Mouse (Mus musculus) neural tube, embryonic 12.5 days (tissue): ENCODE measurements around the gene Hoxd9. TPM values are rescaled to one million over a fixed set of nuclear protein-coding genes. Genes with fewer than 3 reads are reported as not detected.

ENCODE experiments used
- ATAC-seq: fragments of 200-750 bp; cut with Nextera tagmentation; 2 replicates; pipeline ENCODE4 v1.8.0; 2017; ENCODE audit warnings: low read depth, mild to moderate bottlenecking, moderate TSS enrichment, moderate library complexity; ENCODE audit not compliant: low FRiP score
- H3K27ac ChIP-seq: fragments of 300-500 bp; sonication (generic); 2 replicates; pipeline ENCODE4 v1.5.1; 2016
- H3K27me3 ChIP-seq: fragments of 300-500 bp; sonication (generic); replicated peaks from 2 replicates; pipeline ENCODE4 v1.6.1; 2016; ENCODE audit warnings: mild to moderate bottlenecking
- H3K36me3 ChIP-seq: fragments of 300-500 bp; sonication (generic); 2 replicates; pipeline ENCODE4 v1.6.1; 2016; ENCODE audit warnings: mild to moderate bottlenecking
- H3K4me1 ChIP-seq: fragments of 300-500 bp; sonication (generic); 2 replicates; pipeline ENCODE4 v1.6.1; 2016
- H3K4me2 ChIP-seq: fragments of 300-500 bp; sonication (generic); replicated peaks from 2 replicates; pipeline ENCODE4 v1.6.1; 2016; ENCODE audit warnings: mild to moderate bottlenecking
- H3K4me3 ChIP-seq: fragments of 300-500 bp; sonication (generic); 2 replicates; pipeline ENCODE4 v1.5.1; 2016
- H3K9ac ChIP-seq: fragments of 300-500 bp; sonication (generic); 2 replicates; pipeline ENCODE4 v1.6.1; 2016; ENCODE audit warnings: mild to moderate bottlenecking
- H3K9me3 ChIP-seq: fragments of 300-500 bp; sonication (generic); 2 replicates; pipeline ENCODE4 v1.6.1; 2016; ENCODE audit warnings: mild to moderate bottlenecking
- WGBS: fragments of 180-500 bp; shearing (Covaris S2); methylation state at CpG from one replicate; pipeline ENCODE4 v1.1.7; 2016; 5-methylcytosine and 5-hydroxymethylcytosine counted together
- polyA plus RNA-seq: library from polyadenylated mRNA; unstranded; fragments of >200 nt; fragmentation: Nextera tagmentation; extraction: Ambion mirVana; gene quantifications from 2 replicates; pipeline ENCODE4 v1.2.1, GENCODE M21; 2016

Hoxd9 gene
- polyA plus RNA-seq, result 34.4 and 36.8 TPM in 2 replicates

DNA sequence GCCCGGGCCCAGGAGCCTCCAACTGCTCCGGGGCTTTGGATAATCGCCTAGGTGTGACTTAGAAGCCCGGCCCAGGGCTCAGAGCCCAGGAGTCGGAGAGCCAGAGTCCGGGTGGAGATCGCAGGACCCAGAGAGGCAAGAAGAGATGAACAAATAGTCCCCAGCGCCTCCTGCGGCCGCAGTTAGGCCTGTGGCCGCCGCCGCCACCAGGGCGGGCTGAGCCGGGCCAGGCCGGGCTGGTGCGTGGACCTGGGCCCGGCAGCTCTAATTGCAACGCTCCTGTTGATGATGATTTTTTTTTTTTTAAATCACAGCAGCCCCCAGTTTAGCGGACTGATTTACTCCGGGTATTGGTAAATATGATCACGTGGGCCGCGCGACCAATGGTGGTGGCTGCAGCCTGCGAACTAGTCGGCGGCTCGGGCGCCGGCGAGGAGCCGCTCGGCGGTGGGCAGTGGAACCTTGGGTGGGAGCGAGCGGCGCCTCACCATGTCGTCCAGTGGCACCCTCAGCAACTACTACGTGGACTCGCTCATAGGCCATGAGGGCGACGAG is at the start of gene Hoxd9:
Hoxd9 (plus strand) TSS at position 161 of the 555 bp plus-strand sequence.
- H3K9ac ChIP-seq, result peak within 1 kb of the TSS; percentile 96
- no peaks in the 10 kb centered on the region for H3K9me3 ChIP-seq
- no peaks in the 10 kb centered on the region for H3K36me3 ChIP-seq
- H3K4me1 ChIP-seq, result peaks cover 30% of the 10 kb centered on the region
- H3K27ac ChIP-seq, result peak within 1 kb of the TSS; percentile 83
- peak within 1 kb of the TSS; percentile 75 for H3K4me2 ChIP-seq
- peak; percentile 49 for ATAC-seq
- under 1% methylated on average over 43 of the region's 43 CpGs for WGBS
- H3K27me3 ChIP-seq, result peaks cover 73% of the 10 kb centered on the region
- peak within 1 kb of the TSS; percentile 54 for H3K4me3 ChIP-seq

DNA sequence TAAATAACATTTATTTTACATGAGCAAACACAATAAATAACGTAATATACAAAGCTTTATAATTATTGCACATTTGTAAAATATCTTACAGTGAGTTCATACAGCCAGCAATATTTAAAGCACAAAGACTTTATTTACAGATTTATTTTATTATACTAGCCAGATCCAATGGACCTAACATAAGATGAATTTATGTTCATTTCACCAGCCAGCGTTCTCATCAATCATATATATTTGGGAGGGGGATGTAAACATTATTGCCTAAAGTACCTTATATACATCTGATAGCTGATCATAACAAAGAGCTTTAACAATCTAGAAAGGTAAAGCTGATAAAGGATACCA is 44.6 kb upstream of the Hoxd9 start:
- H3K27me3 ChIP-seq, result peaks cover 81% of the 10 kb centered on the region
- no peak overlapping the region for H3K9ac ChIP-seq
- no peak for ATAC-seq
- no peaks in the 10 kb centered on the region for H3K9me3 ChIP-seq
- no peak overlapping the region for H3K27ac ChIP-seq
- no peak overlapping the region for H3K4me3 ChIP-seq
- H3K4me2 ChIP-seq, result no peak overlapping the region
- H3K4me1 ChIP-seq, result peaks cover 12% of the 10 kb centered on the region
- H3K36me3 ChIP-seq, result no peaks in the 10 kb centered on the region
- 37% methylated on average over 2 of the region's 2 CpGs for WGBS

DNA sequence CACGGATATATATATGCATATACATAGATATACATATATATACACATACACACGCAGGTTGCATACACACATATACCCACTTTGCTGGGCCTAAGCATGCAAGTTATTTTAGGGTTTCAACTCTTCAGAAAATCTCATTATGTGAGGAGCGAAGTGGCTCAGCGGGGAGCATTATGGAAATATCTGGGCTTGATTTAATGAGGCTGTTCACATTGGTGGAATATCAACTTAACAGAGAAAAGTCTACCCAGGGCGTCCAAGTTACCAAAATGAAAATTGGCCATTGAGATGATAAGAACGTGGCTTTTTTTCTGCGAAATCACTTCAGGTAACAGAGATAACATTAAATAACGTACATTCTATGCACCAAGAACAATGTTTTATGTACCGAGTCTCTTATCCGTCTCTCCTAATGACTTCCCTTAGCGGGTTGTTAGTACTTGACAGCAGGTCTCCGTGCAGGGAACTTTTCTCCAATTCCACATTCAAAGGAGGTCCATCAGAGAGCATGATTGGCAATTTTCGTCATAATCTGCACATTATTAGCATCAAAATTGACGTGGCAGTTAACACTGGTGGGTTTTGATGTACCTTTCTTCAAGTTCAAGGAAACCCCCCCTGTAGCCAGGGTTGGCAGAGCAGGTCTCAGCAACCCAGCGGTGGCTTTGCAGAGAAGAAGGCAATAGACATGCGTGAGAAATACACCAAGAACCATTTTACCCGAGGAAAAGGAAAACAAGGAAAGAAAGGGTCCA is 43.6 kb upstream of the Hoxd9 start:
- no peak for ATAC-seq
- peaks cover 17% of the 10 kb centered on the region for H3K4me1 ChIP-seq
- 9% methylated on average over 17 of the region's 17 CpGs for WGBS
- H3K4me2 ChIP-seq, result no peak overlapping the region
- H3K9me3 ChIP-seq, result no peaks in the 10 kb centered on the region
- no peak overlapping the region for H3K9ac ChIP-seq
- no peaks in the 10 kb centered on the region for H3K36me3 ChIP-seq
- H3K27me3 ChIP-seq, result peaks cover 81% of the 10 kb centered on the region
- no peak overlapping the region for H3K4me3 ChIP-seq
- H3K27ac ChIP-seq, result no peak overlapping the region

- H3K27ac ChIP-seq, result no peak overlapping the region
- 2% methylated on average over 20 of the region's 20 CpGs for WGBS
- no peaks in the 10 kb centered on the region for H3K36me3 ChIP-seq
- H3K4me3 ChIP-seq, result peak overlapping the region; percentile 33; the same call in 1 of the 2 replicates
- H3K9ac ChIP-seq, result no peak overlapping the region
- H3K4me1 ChIP-seq, result peaks cover 17% of the 10 kb centered on the region
- ATAC-seq, result no peak
- H3K4me2 ChIP-seq, result peak overlapping the region; percentile 62
- no peaks in the 10 kb centered on the region for H3K9me3 ChIP-seq
- H3K27me3 ChIP-seq, result peaks cover 81% of the 10 kb centered on the region
Measured at GRCm38 (mm10) chr2:74654743-74655419, 42.6 kb upstream of the Hoxd9 start.

DNA sequence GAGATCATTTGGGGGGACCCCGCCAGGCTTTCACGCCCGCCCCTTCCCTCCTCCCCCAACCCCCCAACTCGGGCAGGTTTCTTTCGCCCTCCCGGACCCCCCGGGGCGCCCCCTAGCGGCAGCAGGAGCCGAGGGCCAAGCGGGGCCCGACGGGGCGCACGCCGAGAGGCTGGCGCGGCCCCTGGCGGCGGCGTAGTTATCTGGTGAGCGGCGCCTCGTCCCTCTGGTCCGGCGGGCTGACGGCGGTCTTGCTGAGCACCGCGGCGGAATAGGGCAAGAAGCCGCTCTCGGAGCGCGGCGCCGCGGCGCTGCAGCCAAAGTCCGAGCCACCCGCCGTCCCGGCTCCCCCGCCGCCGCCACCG is 42.1 kb upstream of the Hoxd9 start:
- H3K4me2 ChIP-seq, result peak overlapping the region; percentile 62
- peak overlapping the region; percentile 33 for H3K4me3 ChIP-seq
- H3K9ac ChIP-seq, result peak overlapping the region; percentile 40; the same call in 1 of the 2 replicates
- H3K27ac ChIP-seq, result no peak overlapping the region
- 2% methylated on average over 29 of the region's 47 CpGs for WGBS
- no peaks in the 10 kb centered on the region for H3K36me3 ChIP-seq
- H3K4me1 ChIP-seq, result peaks cover 17% of the 10 kb centered on the region
- H3K27me3 ChIP-seq, result peaks cover 81% of the 10 kb centered on the region
- H3K9me3 ChIP-seq, result no peaks in the 10 kb centered on the region
- ATAC-seq, result 0 out of 2 replicates have a peak, but pooled peaks have one; percentile 18

DNA sequence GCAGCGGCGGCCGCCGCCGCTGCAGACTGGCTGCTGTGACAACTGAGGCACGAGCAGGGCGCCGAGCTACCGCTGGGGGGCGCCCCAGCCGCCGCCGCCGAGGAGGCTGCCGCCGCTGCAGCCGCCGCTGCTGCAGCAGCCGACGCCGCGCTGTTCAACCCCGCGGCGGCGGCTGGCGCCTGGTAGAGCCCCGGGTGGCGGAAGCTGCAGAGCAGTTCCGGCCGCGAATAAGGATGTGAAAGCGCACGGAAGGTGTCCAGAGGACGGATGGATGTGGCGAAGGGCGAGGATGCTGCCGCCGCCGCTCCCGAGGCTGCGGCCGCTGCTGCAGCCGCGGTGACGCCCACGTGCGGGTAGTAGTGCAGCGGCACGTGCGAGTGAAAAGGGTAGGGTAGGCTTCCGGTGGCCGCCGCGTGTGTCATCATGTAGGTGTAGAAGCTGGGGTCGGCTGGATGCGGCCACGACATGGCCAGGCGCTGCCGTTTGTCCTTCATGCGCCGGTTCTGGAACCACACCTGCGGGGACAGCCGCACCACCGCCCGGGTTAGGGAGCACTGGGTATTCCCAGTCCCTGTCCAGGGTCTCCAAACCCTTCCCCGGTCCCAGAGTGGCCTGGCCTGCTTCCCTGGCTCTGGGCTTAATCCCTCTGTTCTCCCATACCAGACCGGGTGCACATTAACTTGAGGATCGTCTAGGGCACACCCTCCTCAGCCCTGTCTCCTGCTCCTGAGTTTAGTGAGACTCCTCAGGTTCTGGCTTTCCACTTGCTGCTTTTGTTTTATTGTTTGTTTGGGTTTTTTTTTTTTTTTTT is 41.5 kb upstream of the Hoxd9 start:
- Histone ChIP-seq H3K4me1 (peaks cover 17% of the 10 kb centered on the region), H3K4me3 (peak overlapping the region; percentile 33), H3K27me3 (peaks cover 83% of the 10 kb centered on the region), H3K36me3 (no peaks in the 10 kb centered on the region), H3K9ac (peak overlapping the region; percentile 40; the same call in 1 of the 2 replicates), H3K4me2 (peak overlapping the region; percentile 62), H3K27ac (no peak overlapping the region), H3K9me3 (no peaks in the 10 kb centered on the region)
- WGBS, result under 1% methylated on average over 54 of the region's 69 CpGs
- peak; percentile 32; the same call in 1 of the 2 replicates for ATAC-seq

GRCm38 (mm10) chr2:74656632-74657021 is 40.9 kb upstream of the Hoxd9 start:
- no peaks in the 10 kb centered on the region for H3K36me3 ChIP-seq
- H3K4me1 ChIP-seq, result peaks cover 19% of the 10 kb centered on the region
- no peaks in the 10 kb centered on the region for H3K9me3 ChIP-seq
- H3K27ac ChIP-seq, result no peak overlapping the region
- ATAC-seq, result no peak
- 3% methylated on average over 4 of the region's 4 CpGs for WGBS
- peaks cover 87% of the 10 kb centered on the region for H3K27me3 ChIP-seq
- H3K4me2 ChIP-seq, result no peak overlapping the region
- no peak overlapping the region for H3K9ac ChIP-seq
- no peak overlapping the region for H3K4me3 ChIP-seq

DNA sequence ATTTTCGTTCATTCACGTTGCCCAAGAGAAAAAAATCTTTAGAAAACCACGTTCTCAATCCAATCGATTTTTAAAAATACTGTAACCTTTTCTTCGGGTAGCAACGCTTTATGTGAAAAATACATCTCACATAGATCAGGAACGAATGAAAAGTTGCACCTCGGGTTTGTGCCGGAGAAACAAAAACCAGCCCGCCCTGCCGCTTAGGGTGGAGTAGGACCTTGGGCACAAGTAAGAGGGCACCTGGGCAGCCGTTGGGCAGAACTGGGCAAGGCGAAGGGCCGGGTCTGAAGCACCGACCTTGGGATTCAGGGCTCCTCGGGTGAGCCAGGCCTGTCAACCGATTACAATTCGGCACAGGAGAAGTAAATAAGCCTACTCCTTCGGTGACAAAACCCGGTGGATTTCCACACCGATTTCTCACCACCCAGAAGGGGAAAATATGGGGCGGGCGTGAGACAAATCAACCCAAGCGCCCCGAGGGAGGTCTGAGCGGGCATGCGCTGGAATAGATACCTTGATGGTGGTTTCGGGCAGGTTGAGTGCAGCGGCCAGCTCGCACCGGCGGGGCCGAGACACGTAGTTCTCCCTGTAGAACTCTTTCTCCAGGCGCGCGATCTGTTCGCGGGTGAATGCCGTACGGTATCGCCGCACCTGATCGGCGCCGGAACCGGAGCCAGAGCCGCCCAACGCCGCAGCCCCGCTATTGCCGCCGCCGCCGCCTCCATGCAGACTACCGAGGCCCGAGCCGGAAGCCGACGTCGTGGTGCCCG is 40.1 kb upstream of the Hoxd9 start:
- H3K4me3 ChIP-seq, result peak overlapping the region; percentile 15; the same call in 1 of the 2 replicates
- peak overlapping the region; percentile 35 for H3K4me2 ChIP-seq
- peaks cover 87% of the 10 kb centered on the region for H3K27me3 ChIP-seq
- WGBS, result 2% methylated on average over 62 of the region's 62 CpGs
- H3K36me3 ChIP-seq, result no peaks in the 10 kb centered on the region
- no peaks in the 10 kb centered on the region for H3K9me3 ChIP-seq
- ATAC-seq, result no peak
- H3K27ac ChIP-seq, result no peak overlapping the region
- H3K9ac ChIP-seq, result peak overlapping the region; percentile 35; the same call in 1 of the 2 replicates
- H3K4me1 ChIP-seq, result peaks cover 20% of the 10 kb centered on the region

- ATAC-seq, result no peak
- under 1% methylated on average over 15 of the region's 15 CpGs for WGBS
- H3K9ac ChIP-seq, result peak overlapping the region; percentile 35
Measured at GRCm38 (mm10) chr2:74658024-74658666, 39.4 kb upstream of the Hoxd9 start.

DNA sequence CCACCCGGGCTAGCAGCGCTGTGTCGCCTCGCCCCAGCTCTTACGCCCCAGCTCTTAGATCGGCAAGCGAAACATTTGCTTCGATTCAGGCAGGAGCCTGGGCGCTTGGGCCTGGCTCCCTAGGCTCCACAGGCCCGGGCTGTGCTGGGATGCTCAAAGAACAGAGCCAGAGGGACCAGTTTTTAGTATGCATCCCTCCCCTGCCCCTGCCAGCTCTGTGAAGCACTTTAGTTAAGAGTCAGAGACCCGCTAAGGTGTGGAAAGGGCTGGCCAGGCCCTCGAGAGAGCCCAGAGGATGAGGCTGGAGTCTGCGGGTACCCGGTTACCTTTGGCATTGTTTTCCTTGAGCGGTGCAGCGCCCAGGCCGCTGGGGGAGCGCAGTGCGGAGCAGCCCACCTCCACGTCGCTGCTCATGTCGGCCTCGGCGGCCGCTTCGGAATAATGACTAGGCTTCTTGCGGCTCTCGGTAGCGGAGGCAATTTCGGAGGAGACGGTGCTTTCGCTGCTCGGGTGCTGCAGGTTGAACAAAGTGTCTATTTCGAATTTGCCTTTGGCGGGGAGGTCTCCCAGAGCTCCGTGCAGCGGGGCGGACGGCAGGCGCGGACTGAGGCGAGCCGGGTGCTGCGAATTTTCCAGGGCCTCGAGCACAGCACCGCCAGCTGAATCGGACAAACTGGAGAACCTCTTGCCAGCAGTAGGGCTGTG is 38.7 kb upstream of the Hoxd9 start:
- ATAC-seq, result no peak
- Histone ChIP-seq H3K4me3 (peak overlapping the region; percentile 20; the same call in 1 of the 2 replicates), H3K9me3 (no peaks in the 10 kb centered on the region), H3K9ac (peak overlapping the region; percentile 29), H3K4me1 (peaks cover 20% of the 10 kb centered on the region), H3K27ac (no peak overlapping the region), H3K27me3 (peaks cover 96% of the 10 kb centered on the region), H3K36me3 (no peaks in the 10 kb centered on the region), H3K4me2 (peak overlapping the region; percentile 23; the same call in 1 of the 2 replicates)
- WGBS, result under 1% methylated on average over 47 of the region's 47 CpGs

More at GRCm38 (mm10) chr2:74658024-74658666, 39.4 kb upstream of the Hoxd9 start:
- peak overlapping the region; percentile 20 for H3K4me3 ChIP-seq
- peak overlapping the region; percentile 35 for H3K4me2 ChIP-seq
- no peaks in the 10 kb centered on the region for H3K36me3 ChIP-seq
- H3K9me3 ChIP-seq, result no peaks in the 10 kb centered on the region
- peaks cover 92% of the 10 kb centered on the region for H3K27me3 ChIP-seq
- H3K27ac ChIP-seq, result no peak overlapping the region
- H3K4me1 ChIP-seq, result peaks cover 20% of the 10 kb centered on the region
